Mouse (Mus musculus) thymus, adult 2 months (tissue): ENCODE results near the gene Rxra. TPM values are rescaled to one million over a fixed set of nuclear protein-coding genes. Genes with fewer than 3 reads are reported as not detected.

Experiments
- DNase-seq: peaks from one replicate; pipeline ENCODE4 v3.0.0; 2021
- H3K27ac ChIP-seq: fragments of 200-500 bp; 2 replicates; pipeline ENCODE4 v1.5.1; 2012; ENCODE audit warnings: low read length, control low read depth; ENCODE audit not compliant: control insufficient read depth, insufficient read depth
- H3K27me3 ChIP-seq: fragments of 200-500 bp; 2 replicates; pipeline ENCODE4 v1.6.1; 2012; ENCODE audit warnings: mild to moderate bottlenecking, low read length, moderate library complexity, mixed read lengths; ENCODE audit not compliant: control insufficient read depth, insufficient read depth
- H3K36me3 ChIP-seq: fragments of 200-500 bp; 2 replicates; pipeline ENCODE4 v1.6.1; 2012; ENCODE audit warnings: mild to moderate bottlenecking, low read length, moderate library complexity; ENCODE audit not compliant: control insufficient read depth, insufficient read depth
- H3K4me1 ChIP-seq: fragments of 200-500 bp; replicated peaks from 2 replicates; pipeline ENCODE4 v1.6.1; 2012; ENCODE audit warnings: low read length; ENCODE audit not compliant: control insufficient read depth, insufficient read depth
- H3K4me3 ChIP-seq: fragments of 200-500 bp; 2 replicates; pipeline ENCODE4 v1.5.1; 2012; ENCODE audit warnings: mild to moderate bottlenecking, low read length, control low read depth, moderate library complexity; ENCODE audit not compliant: control insufficient read depth, insufficient read depth
- CTCF ChIP-seq: fragments of 200-500 bp; IDR thresholded peaks from 2 replicates; pipeline ENCODE4 v1.5.1; 2012; ENCODE audit warnings: mild to moderate bottlenecking, control low read depth, low read length, moderate library complexity, borderline replicate concordance; ENCODE audit not compliant: control insufficient read depth, poor library complexity, insufficient read depth; ENCODE audit errors: extremely low read depth
- POLR2A ChIP-seq: fragments of 200-500 bp; IDR thresholded peaks from 2 replicates; pipeline ENCODE4 v1.6.1; 2012; ENCODE audit warnings: mild to moderate bottlenecking, low read length, control low read depth, moderate library complexity; ENCODE audit not compliant: control insufficient read depth, poor library complexity, insufficient read depth; ENCODE audit errors: extremely low read depth
- WGBS: fragments of 180-500 bp; shearing (Covaris S2); methylation state at CpG from one replicate; pipeline ENCODE4 v1.1.7; 2018; 5-methylcytosine and 5-hydroxymethylcytosine counted together
- polyA plus RNA-seq: library from polyadenylated mRNA; depleted of rRNA; stranded (reverse); fragments of >200 nt; gene quantifications from 2 replicates; pipeline ENCODE4 v1.2.3, GENCODE M21; 2012

Rxra gene
- polyA plus RNA-seq, 1 experiment = 40.3 TPM

GRCm38 (mm10) chr2:27738396-27738795 lies 62.2 kb downstream of the Rxra start:
- peaks cover 13% of the 10 kb centered on the region for H3K4me1 ChIP-seq
- H3K27me3 ChIP-seq = no peaks in the 10 kb centered on the region
- no peak overlapping the region for H3K27ac ChIP-seq
- H3K4me3 ChIP-seq = no peak overlapping the region
- WGBS = 97% methylated on average over 3 of the region's 3 CpGs
- no peaks in the 10 kb centered on the region for H3K36me3 ChIP-seq
- no peak for DNase-seq
- TF ChIP-seq CTCF (no peak), POLR2A (no peak)

GRCm38 (mm10) chr2:27740091-27740608 lies 63.9 kb downstream of the Rxra start:
- TF ChIP-seq CTCF (peak; percentile 55; the same call in 1 of the 2 replicates), POLR2A (no peak)
- H3K4me1 ChIP-seq = peaks cover 24% of the 10 kb centered on the region
- DNase-seq = peak; percentile 64
- 6% methylated on average over 16 of the region's 16 CpGs for WGBS
- H3K36me3 ChIP-seq = no peaks in the 10 kb centered on the region
- H3K27ac ChIP-seq = no peak overlapping the region; the same call in 1 of the 2 replicates
- H3K4me3 ChIP-seq = no peak overlapping the region
- H3K27me3 ChIP-seq = no peaks in the 10 kb centered on the region

- 92% methylated on average over 1 of the region's 1 CpGs for WGBS
- H3K4me1 ChIP-seq = peaks cover 40% of the 10 kb centered on the region
Measured at GRCm38 (mm10) chr2:27743177-27743576, 66.9 kb downstream of the Rxra start.

GRCm38 (mm10) chr2:27743863-27744611 lies 67.8 kb downstream of the Rxra start:
- no peaks in the 10 kb centered on the region for H3K36me3 ChIP-seq
- H3K4me3 ChIP-seq = no peak overlapping the region
- WGBS = 88% methylated on average over 7 of the region's 7 CpGs
- peaks cover 40% of the 10 kb centered on the region for H3K4me1 ChIP-seq
- TF ChIP-seq CTCF (no peak), POLR2A (no peak)
- no peaks in the 10 kb centered on the region for H3K27me3 ChIP-seq
- DNase-seq = no peak
- peak overlapping the region; percentile 15; the same call in 1 of the 2 replicates for H3K27ac ChIP-seq

More at GRCm38 (mm10) chr2:27743177-27743576, 66.9 kb downstream of the Rxra start:
- H3K27me3 ChIP-seq = no peaks in the 10 kb centered on the region
- TF ChIP-seq CTCF (no peak), POLR2A (no peak)
- DNase-seq = no peak
- no peak overlapping the region for H3K4me3 ChIP-seq
- H3K27ac ChIP-seq = no peak overlapping the region
- no peaks in the 10 kb centered on the region for H3K36me3 ChIP-seq

- H3K36me3 ChIP-seq = no peaks in the 10 kb centered on the region
- no peaks in the 10 kb centered on the region for H3K27me3 ChIP-seq
- WGBS = 36% methylated on average over 13 of the region's 13 CpGs
- no peak overlapping the region for H3K4me3 ChIP-seq
- TF ChIP-seq CTCF (no peak), POLR2A (no peak)
- peak overlapping the region; percentile 70 for H3K27ac ChIP-seq
- DNase-seq = peak; percentile 48
- H3K4me1 ChIP-seq = peaks cover 36% of the 10 kb centered on the region
Measured at GRCm38 (mm10) chr2:27744612-27745351, 68.5 kb downstream of the Rxra start.
